ENCODE assay signal across 8 mouse cellular contexts in the genomic region with DNA sequence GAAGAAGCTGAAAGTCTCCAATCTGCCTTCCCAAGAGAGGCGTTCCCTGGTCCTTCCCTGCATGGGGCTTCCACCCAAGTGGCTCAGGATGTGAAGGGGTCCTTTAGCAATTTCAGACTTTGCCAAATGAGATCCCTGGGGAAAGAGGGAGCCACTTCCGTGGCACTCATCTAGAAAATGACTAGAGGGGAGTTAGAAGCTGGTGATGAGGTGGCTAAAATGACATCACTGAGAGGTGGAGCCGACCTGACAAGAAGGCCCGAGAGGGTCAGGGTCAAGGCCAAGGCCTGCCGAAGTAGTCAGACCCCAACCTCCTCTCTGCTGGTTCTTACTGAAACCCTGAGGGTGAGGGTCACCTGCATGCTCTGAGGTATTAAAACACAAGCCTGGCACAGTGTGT. TPM values are rescaled to one million over a fixed set of nuclear protein-coding genes. Genes with fewer than 3 reads are reported as not detected.
A peak's percentile ranks its signal among the peaks of the same experiment; 100 is the strongest.
DNase-seq lines count a peak whose midpoint lies in the region; ATAC-seq and TF ChIP-seq lines count a peak whose summit lies in the region.

No protein-coding gene starts in this region.

- H3K9me3 ChIP-seq in embryonic facial prominence, embryonic 13.5 days = no peaks in the 10 kb centered on the region
- H3K9me3 ChIP-seq in intestine, embryonic 16.5 days (ENCODE audit: control insufficient read depth, low read length) = 0 out of 2 replicates have a peak, but pooled peaks cover 1% of the 10 kb centered on the region
- H3K9me3 ChIP-seq in neural tube, embryonic 15.5 days (replicated peaks) = no peaks in the 10 kb centered on the region

- 12% methylated on average over 5 of the region's 5 CpGs for WGBS in embryonic facial prominence, embryonic 13.5 days
- WGBS in intestine, embryonic 16.5 days = 23% methylated on average over 5 of the region's 5 CpGs
- 12% methylated on average over 5 of the region's 5 CpGs for WGBS in neural tube, embryonic 15.5 days

- H3K9ac ChIP-seq in embryonic facial prominence, embryonic 13.5 days = peak overlapping the region; percentile 91
- H3K9ac ChIP-seq in intestine, embryonic 16.5 days (ENCODE audit: low read depth, low read length) = peak overlapping the region; percentile 85
- H3K9ac ChIP-seq in neural tube, embryonic 15.5 days (replicated peaks) = peak overlapping the region; percentile 90

- peak overlapping the region; percentile 91 for H3K4me3 ChIP-seq in layer of hippocampus, adult 2 months
- H3K4me3 ChIP-seq in embryonic facial prominence, embryonic 13.5 days = peak overlapping the region; percentile 79
- peak overlapping the region; percentile 78 for H3K4me3 ChIP-seq in intestine, embryonic 16.5 days (ENCODE audit: low read length)
- peak overlapping the region; percentile 72 for H3K4me3 ChIP-seq in neural tube, embryonic 15.5 days (replicated peaks)

- peak overlapping the region; percentile 80 for H3K4me2 ChIP-seq in embryonic facial prominence, embryonic 13.5 days
- peak overlapping the region; percentile 82 for H3K4me2 ChIP-seq in intestine, embryonic 16.5 days (ENCODE audit: low read depth, low read length)
- H3K4me2 ChIP-seq in neural tube, embryonic 15.5 days = peak overlapping the region; percentile 88

- peaks cover 46% of the 10 kb centered on the region for H3K4me1 ChIP-seq in embryonic facial prominence, embryonic 13.5 days
- H3K4me1 ChIP-seq in intestine, embryonic 16.5 days (ENCODE audit: control insufficient read depth, insufficient read depth, low read length) = peaks cover 27% of the 10 kb centered on the region
- H3K4me1 ChIP-seq in neural tube, embryonic 15.5 days = peaks cover 49% of the 10 kb centered on the region

- no peak for ATAC-seq in embryonic facial prominence, embryonic 13.5 days (ENCODE audit: insufficient number of reproducible peaks, insufficient read depth, low FRiP score, low TSS enrichment, low read depth)
- no peak for ATAC-seq in intestine, embryonic 16.5 days
- ATAC-seq in neural tube, embryonic 15.5 days (ENCODE audit: low FRiP score) = no peak
- ATAC-seq in erythroblast, adult 5-6 weeks (replicated peaks; ENCODE audit: low FRiP score, poor library complexity, severe bottlenecking) = no peak

- no peaks in the 10 kb centered on the region for H3K36me3 ChIP-seq in embryonic facial prominence, embryonic 13.5 days
- H3K36me3 ChIP-seq in intestine, embryonic 16.5 days (ENCODE audit: control insufficient read depth, insufficient read depth, low read length) = no peaks in the 10 kb centered on the region
- H3K36me3 ChIP-seq in neural tube, embryonic 15.5 days = no peaks in the 10 kb centered on the region

- H3K27ac ChIP-seq in layer of hippocampus, adult 2 months = peak overlapping the region; percentile 98
- no peak overlapping the region for H3K27ac ChIP-seq in embryonic facial prominence, embryonic 13.5 days
- no peak overlapping the region for H3K27ac ChIP-seq in intestine, embryonic 16.5 days (ENCODE audit: low read length)
- peak overlapping the region; percentile 95 for H3K27ac ChIP-seq in neural tube, embryonic 15.5 days (replicated peaks)

- peaks cover 4% of the 10 kb centered on the region; the same call in 1 of the 2 replicates for H3K27me3 ChIP-seq in embryonic facial prominence, embryonic 13.5 days
- H3K27me3 ChIP-seq in intestine, embryonic 16.5 days (replicated peaks; ENCODE audit: control insufficient read depth, insufficient read depth, low read length) = no peaks in the 10 kb centered on the region
- H3K27me3 ChIP-seq in neural tube, embryonic 15.5 days (replicated peaks) = no peaks in the 10 kb centered on the region

- DNase-seq in layer of hippocampus, adult 2 months (ENCODE audit: low spot score in 2 of 2) = no peak
- DNase-seq in layer of hippocampus, adult 9-10 months (ENCODE audit: low spot score) = no peak
- DNase-seq in spleen, postnatal 14 days (ENCODE audit: low spot score in 2 of 2) = no peak
- no peak for DNase-seq in ovary, postnatal 14 days (ENCODE audit: low spot score)

- no peak for TF ChIP-seq CTCF in layer of hippocampus, adult 2 months (conservative IDR thresholded peaks at IDR 0.05)

RNA-seq across cellular contexts. Expression of gene Cdr2l, which starts 1.2 kb away (rescaled TPM):
- total RNA-seq in layer of hippocampus, adult 2 months (2021) = 10 to 100 TPM; 21.9 to 26.1 TPM
- 12.3 and 14.1 TPM in 2 replicates for polyA plus RNA-seq in embryonic facial prominence, embryonic 13.5 days (2015; fragmentation: Nextera tagmentation; extraction: Ambion mirVana)
- 4.6 and 5.1 TPM in 2 replicates for polyA plus RNA-seq in intestine, embryonic 16.5 days (2015; fragmentation: Nextera tagmentation; extraction: Ambion mirVana)
- 21.5 and 23.9 TPM in 2 replicates for polyA plus RNA-seq in neural tube, embryonic 15.5 days (2015; fragmentation: Nextera tagmentation; extraction: Ambion mirVana)
- total RNA-seq in erythroblast, adult 5-6 weeks (2015; ENCODE audit: low replicate concordance) = not detected in 2 replicates
- not detected in 2 replicates for total RNA-seq in erythroblast, adult 5-6 weeks (2017; ENCODE audit: low replicate concordance)

RNA-seq across cellular contexts. Expression of gene Hid1, which starts 15.3 kb away (rescaled TPM):
- 100 to 1,000 TPM; 110 to 119 TPM for total RNA-seq in layer of hippocampus, adult 2 months (2021)
- 4.0 and 6.2 TPM in 2 replicates for polyA plus RNA-seq in embryonic facial prominence, embryonic 13.5 days (2015; fragmentation: Nextera tagmentation; extraction: Ambion mirVana)
- 20.5 and 22.0 TPM in 2 replicates for polyA plus RNA-seq in intestine, embryonic 16.5 days (2015; fragmentation: Nextera tagmentation; extraction: Ambion mirVana)
- 49.5 and 55.6 TPM in 2 replicates for polyA plus RNA-seq in neural tube, embryonic 15.5 days (2015; fragmentation: Nextera tagmentation; extraction: Ambion mirVana)
- total RNA-seq in erythroblast, adult 5-6 weeks (2015; ENCODE audit: low replicate concordance) = 1.2 and 5.2 TPM in 2 replicates
- total RNA-seq in erythroblast, adult 5-6 weeks (2017; ENCODE audit: low replicate concordance) = 0.26 TPM in 1 of 2 replicates, not detected in the other

RNA-seq across cellular contexts. Expression of gene Mrpl58, which starts 20.7 kb away (rescaled TPM):
- 100 to 1,000 TPM; 100 to 105 TPM for total RNA-seq in layer of hippocampus, adult 2 months (2021)
- 173 and 181 TPM in 2 replicates for polyA plus RNA-seq in embryonic facial prominence, embryonic 13.5 days (2015; fragmentation: Nextera tagmentation; extraction: Ambion mirVana)
- 180 and 194 TPM in 2 replicates for polyA plus RNA-seq in intestine, embryonic 16.5 days (2015; fragmentation: Nextera tagmentation; extraction: Ambion mirVana)
- polyA plus RNA-seq in neural tube, embryonic 15.5 days (2015; fragmentation: Nextera tagmentation; extraction: Ambion mirVana) = 175 and 183 TPM in 2 replicates
- total RNA-seq in erythroblast, adult 5-6 weeks (2015; ENCODE audit: low replicate concordance) = 19.2 and 34.4 TPM in 2 replicates
- 18.0 and 23.0 TPM in 2 replicates for total RNA-seq in erythroblast, adult 5-6 weeks (2017; ENCODE audit: low replicate concordance)

RNA-seq across cellular contexts. Expression of gene Atp5h, which starts 36.9 kb away (rescaled TPM):
- 100 to 1,000 TPM; 467 to 494 TPM for total RNA-seq in layer of hippocampus, adult 2 months (2021)
- 880 and 943 TPM in 2 replicates for polyA plus RNA-seq in embryonic facial prominence, embryonic 13.5 days (2015; fragmentation: Nextera tagmentation; extraction: Ambion mirVana)
- 985 and 1,025 TPM in 2 replicates for polyA plus RNA-seq in intestine, embryonic 16.5 days (2015; fragmentation: Nextera tagmentation; extraction: Ambion mirVana)
- 949 and 1,025 TPM in 2 replicates for polyA plus RNA-seq in neural tube, embryonic 15.5 days (2015; fragmentation: Nextera tagmentation; extraction: Ambion mirVana)
- 282 and 306 TPM in 2 replicates for total RNA-seq in erythroblast, adult 5-6 weeks (2015; ENCODE audit: low replicate concordance)
- 240 and 279 TPM in 2 replicates for total RNA-seq in erythroblast, adult 5-6 weeks (2017; ENCODE audit: low replicate concordance)

RNA-seq across cellular contexts. Expression of gene Kctd2, which starts 37.0 kb away (rescaled TPM):
- total RNA-seq in layer of hippocampus, adult 2 months (2021) = 10 to 100 TPM; 74.5 to 74.6 TPM
- polyA plus RNA-seq in embryonic facial prominence, embryonic 13.5 days (2015; fragmentation: Nextera tagmentation; extraction: Ambion mirVana) = 9.6 and 17.5 TPM in 2 replicates
- 2.8 and 3.5 TPM in 2 replicates for polyA plus RNA-seq in intestine, embryonic 16.5 days (2015; fragmentation: Nextera tagmentation; extraction: Ambion mirVana)
- polyA plus RNA-seq in neural tube, embryonic 15.5 days (2015; fragmentation: Nextera tagmentation; extraction: Ambion mirVana) = 19.0 and 22.4 TPM in 2 replicates
- 2.1 and 5.9 TPM in 2 replicates for total RNA-seq in erythroblast, adult 5-6 weeks (2015; ENCODE audit: low replicate concordance)
- 2.8 and 8.3 TPM in 2 replicates for total RNA-seq in erythroblast, adult 5-6 weeks (2017; ENCODE audit: low replicate concordance)

Comparison
In these comparisons a context has a peak if more than half of its experiments do, and no peak if none do; other contexts are left out.
1. H3K27ac ChIP-seq: peak in layer of hippocampus, adult 2 months (single experiment) and neural tube, embryonic 15.5 days (single experiment); none in embryonic facial prominence, embryonic 13.5 days (single experiment) and intestine, embryonic 16.5 days (single experiment).
2. Peak in every context shown above with its lines, with median percentiles within 50 percentile points of each other: H3K4me3 ChIP-seq, H3K4me2 ChIP-seq and H3K9ac ChIP-seq.